Mouse (Mus musculus) ovary, postnatal 14 days (tissue): ENCODE results near the gene Cryl1.

Experiments used
- DNase-seq: peaks from one replicate; pipeline ENCODE4 v3.0.0; 2022; ENCODE audit warnings: low spot score

Gene Cryl1

DNA sequence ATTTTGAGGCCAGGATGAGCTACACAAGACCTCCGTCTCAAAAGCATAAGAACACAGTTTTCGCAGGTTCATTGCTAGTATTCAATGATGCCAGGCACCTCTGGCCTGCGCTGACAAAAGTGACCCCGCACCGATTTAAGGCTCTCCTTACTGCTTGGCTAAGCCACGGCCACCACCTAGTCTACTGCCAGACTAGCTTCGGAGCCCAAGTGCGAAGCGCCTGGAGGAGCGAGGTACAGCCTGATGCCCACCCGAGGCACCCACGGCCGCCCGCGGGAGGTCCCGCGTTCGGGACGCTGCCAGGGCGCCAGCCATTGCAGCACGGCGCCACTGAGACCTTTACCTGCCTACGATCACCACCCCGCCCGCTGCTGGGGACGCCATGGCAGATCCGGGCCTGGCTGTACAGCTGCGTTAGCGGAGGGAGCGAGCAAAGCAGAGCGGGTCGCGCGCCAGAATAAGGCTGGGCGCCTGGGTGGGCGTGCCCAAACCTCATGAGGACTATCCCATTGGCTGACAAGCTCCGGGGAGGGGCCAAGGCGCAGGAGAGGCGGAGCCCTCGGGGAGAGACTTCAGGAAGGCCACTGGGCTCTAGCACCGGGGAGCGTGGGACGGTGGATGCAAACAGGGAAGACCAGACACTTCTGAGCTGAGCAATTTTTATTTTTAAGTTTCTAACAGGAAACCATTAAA lies at the start of gene Cryl1:
TSS of gene Cryl1 (minus strand) at position 465 of the 693 bp plus-strand sequence.
- peak; percentile 93 for DNase-seq

DNA sequence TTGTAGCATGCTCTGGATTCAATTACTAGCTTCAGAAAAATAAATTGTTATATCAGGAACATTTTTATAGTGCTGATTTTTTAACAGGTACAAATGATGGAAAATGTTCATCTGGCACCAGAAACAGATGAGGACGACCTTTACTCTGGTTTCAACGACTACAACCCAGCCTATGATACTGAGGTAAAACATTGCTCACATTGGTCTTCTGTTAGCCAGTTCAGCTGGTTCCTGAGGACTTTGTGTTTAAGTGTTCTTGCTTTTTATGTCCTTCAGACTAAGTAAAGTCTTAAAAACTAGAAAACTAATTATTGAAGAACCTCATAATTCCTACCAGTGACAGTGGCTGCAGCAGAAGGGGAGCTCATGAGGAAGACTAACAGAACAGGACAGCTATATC lies 32.1 kb upstream of the Cryl1 start:
- no peak for DNase-seq

GRCm38 (mm10) chr14:57424212-57424561 lies 25.9 kb upstream of the Cryl1 start:
- DNase-seq, result no peak

DNA sequence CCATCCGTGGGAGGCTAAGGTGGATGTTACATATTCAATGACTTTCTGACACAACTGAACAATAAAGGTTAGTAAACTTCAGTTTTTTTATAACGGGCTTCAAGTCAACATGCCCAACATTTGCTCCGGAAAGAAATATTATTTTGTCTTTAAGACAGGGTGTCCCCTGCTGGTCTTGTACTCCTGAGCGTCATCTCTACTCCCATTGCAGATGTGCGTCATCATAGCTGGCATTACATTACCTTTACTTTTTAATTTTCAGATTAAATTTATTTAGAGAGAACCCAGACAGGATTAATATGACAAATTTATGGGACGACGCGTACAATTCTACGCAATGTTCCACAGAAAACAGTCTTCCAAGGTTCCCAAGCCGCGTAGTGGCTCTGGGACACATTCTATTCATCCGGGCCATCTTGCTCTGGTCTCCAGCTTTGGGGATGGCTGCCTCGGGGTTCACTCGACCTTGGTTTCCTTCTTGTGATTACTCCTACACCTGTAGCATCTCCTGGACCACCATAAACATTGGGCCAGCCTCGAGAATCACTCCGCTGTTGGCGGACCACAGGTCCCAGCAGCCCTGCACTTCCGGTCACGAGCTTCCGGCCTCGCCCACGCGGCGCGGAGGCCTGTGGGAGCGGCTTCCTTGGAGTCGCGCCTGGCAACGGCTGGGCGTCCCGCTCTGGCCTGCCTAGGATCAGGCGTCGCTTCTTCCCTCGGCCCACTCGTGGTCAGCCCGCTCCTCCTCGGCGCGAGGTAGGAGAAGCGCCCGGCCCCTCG lies 25.3 kb upstream of the Cryl1 start, which contains the start of gene Ift88:
TSS of gene Ift88 (plus strand) at position 631 of the 780 bp plus-strand sequence.
- DNase-seq, result peak; percentile 87

DNA sequence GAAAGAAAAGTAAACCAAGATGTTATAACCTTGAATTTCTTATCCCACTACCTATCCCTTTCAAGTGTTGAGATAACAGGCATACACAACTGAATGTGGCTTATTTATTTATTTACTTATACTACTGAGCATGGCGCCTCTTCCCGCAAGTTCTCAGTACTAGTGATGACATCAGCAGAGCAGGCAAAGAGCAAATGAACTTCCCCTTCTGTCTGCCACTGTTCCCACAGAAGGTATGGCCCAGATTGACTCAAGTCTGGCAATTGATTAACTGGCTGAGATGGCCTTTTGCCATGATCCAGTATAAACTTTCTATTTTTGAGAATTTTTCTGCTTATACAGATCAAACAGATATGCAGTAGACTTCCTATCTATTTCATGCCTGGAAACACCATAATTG lies 18.9 kb upstream of the Cryl1 start:
- no peak for DNase-seq

DNA sequence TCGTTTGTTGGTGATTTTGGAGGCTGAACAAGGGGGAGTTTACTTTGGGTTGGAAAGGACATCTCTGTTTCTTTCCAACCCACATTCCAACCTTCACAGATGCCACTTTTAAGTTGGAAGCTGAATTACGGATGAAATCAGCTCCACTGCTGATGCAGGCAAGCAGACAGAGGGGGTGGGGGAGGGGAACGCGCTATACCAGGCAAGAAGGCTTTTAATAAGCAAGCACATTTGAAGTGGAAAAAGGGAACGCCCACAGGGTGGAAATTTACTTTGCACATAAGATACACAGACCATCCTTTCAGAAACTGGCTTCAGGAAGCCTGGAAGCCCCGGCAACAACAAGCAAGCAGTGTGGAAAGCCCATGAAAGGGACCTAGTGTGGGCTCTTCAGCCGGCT lies 13.8 kb upstream of the Cryl1 start:
- DNase-seq, result no peak

DNA sequence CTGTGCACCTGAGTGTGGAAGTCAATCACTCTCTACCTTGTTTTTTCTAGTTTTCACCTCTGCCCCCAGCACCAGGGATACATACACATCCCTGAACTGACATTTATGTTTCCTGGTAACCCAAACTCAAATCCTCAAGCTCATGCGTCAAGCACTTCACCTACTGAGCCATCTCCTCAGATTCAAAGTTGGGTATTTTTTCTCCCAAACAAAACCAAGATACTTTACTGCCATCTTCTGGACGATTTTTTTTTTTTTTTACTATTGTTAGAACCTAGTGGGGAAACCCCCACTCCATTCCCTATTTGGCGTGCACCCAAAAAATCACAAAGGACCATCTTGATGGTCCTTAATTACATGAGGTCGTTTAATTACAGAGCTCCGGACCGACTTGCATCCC lies 10.8 kb upstream of the Cryl1 start:
- DNase-seq, result no peak

DNA sequence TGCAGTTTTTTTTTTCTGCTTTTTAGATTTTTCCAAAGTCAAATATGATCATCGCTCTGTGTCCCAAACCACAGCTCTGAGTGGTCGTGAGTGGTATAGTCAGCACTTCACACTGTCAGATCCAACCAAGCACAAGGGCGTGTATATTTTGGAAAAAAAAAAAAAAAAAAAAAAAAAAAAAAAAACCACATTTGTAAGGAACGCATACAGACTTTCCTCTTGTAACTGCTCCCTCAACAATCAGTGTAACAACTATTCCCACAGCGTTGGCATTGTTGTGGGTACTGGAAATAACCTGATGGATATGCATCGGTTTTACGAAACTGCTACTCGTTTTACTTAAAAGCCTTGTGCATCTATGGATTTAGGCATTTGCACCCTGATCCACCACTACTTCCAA lies 9.8 kb upstream of the Cryl1 start:
- no peak for DNase-seq

GRCm38 (mm10) chr14:57407039-57407987 lies 9.0 kb upstream of the Cryl1 start:
- DNase-seq, result peak; percentile 38

DNA sequence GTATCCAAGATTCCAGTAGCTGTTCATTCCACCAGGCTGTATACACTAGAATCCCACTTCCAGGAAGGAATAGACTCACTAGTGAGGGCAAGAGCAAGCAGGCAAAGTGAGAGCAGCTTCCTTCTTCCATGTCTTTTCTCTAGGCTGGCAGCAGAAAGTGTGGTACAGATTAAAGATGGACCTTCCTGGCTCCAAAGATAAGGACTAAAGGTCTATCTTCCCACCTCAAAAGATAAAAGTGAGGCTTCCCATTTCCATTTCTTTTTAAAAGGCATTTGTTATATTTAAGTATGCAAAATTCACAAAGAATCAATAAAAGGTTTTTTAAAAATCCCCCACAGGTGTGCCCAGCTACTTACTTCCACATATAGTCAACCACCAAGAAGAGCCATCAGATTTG lies 4.5 kb upstream of the Cryl1 start:
- no peak for DNase-seq

DNA sequence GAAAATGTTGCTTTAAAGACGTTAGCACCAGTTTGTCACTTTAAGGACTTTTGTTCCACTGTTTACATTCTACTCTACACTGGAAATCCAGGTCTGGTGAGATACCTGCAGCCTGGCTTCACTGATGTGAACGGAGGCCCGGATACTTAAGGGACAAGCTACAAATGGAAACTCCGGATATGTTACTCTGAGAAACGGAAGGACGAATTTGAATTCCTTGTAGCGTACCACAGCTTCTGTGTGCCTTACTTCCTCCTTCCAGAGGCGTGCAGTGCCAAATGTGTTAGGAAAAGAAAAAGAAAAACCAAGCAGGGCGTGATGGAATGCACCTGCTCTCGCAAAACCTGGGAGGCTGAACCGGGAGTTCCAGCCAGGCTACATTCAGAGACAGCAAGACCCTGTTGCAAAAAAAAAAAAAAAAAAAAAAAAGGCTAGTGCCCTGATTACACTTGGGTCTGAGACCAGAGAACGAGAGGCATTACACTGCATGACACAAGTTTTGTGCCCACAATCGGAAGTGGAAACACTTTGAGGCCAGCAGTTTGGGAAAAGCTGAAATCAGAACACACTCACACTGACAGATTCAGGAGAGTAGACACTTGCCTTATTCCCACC lies 591 bp upstream of the Cryl1 start:
- DNase-seq, result no peak

DNA sequence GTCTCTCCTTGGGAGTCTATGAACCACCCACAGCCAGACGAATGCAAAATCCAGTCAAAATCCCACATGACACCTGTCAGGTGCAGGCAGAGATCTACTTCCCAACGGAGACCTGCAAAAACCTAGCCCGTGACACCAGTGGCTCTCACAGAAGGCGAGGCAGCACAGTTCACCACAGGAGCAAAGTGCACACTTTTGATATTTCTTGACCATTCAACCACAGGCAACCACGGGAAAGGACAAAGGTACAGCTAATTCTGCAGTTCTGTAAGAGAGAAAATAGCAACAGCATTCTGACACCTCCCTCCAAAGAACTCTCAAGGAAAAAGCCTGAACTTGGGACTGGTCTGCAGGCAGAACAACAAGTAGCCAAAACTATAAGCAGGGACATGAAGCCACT lies 1.1 kb downstream of the Cryl1 start:
- no peak for DNase-seq

DNA sequence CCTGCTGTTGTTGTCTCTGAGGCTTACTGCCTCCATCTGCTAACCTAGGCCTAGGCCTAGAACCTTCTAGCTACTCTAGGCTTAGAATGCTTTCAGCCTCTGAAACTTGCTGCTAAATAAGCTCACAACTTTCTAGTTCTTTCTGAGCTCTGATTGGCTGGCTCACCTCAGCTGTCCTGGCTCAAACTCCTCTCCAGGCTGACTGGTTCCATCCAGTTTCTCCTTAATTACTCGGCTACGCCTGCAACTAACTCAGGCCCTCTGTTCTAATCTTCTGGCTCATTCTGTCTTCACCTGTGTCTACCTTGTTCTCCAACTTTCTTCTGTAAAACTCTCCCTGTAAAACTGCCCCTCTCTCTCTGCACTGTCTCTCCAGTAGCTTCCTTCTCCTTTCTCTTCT lies 2.9 kb downstream of the Cryl1 start:
- DNase-seq, result no peak

- DNase-seq, result no peak
Measured at GRCm38 (mm10) chr14:57392278-57392677, 6.1 kb downstream of the Cryl1 start.

DNA sequence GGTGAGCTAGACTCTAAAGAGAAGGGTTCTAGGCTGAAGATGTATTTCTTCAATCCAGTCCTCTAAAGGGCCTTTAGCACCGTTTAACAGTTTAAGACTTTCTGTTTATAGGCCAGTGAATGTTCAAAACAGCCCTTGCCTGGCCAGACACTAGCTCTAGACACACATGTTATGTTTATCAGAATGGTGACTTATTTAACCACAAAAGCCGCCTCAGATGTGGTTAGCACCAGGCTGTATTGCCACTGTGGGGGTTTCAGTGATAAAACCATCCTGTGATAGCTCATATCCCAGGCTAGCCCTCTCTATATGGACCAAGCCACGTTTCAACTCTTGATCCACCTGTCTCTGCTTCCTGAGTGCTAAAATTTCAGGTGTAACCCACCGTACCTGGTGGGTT lies 6.7 kb downstream of the Cryl1 start:
- DNase-seq, result no peak

GRCm38 (mm10) chr14:57386758-57387561 lies 11.4 kb downstream of the Cryl1 start:
- DNase-seq, result no peak

GRCm38 (mm10) chr14:57385667-57386066 lies 12.7 kb downstream of the Cryl1 start:
- no peak for DNase-seq

- DNase-seq, result no peak
Measured at GRCm38 (mm10) chr14:57377531-57377930, 20.8 kb downstream of the Cryl1 start.

DNA sequence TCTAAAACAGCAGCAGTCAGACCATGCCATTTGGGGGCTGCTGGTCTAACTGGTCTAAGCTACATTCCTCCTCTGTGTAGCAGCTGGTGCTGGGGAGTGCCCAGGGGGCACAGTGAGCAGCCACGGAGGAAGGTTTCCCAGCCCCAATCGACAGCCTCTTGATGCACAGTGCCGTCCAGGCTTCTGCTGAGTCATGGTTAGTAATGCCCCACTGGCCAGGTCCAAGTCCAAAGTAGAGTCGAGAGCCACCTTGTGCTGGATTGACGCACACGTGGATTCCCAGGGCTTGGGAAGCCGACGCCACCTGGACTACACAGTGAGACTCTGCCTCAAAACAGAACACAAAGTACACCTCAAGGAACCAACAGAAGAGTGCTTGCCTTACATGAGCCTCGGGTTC lies 21.4 kb downstream of the Cryl1 start:
- no peak for DNase-seq

- DNase-seq, result no peak
Measured at GRCm38 (mm10) chr14:57376016-57376415, 22.3 kb downstream of the Cryl1 start.

- DNase-seq, result no peak
Measured at GRCm38 (mm10) chr14:57375205-57375604, 23.1 kb downstream of the Cryl1 start.
